Mouse (Mus musculus): ENCODE results near the gene Ptpa. TPM values are rescaled to one million over a fixed set of nuclear protein-coding genes. Genes with fewer than 3 reads are reported as not detected.

Gene Ptpa
- polyA plus RNA-seq, 1 experiment = 213 TPM

DNA sequence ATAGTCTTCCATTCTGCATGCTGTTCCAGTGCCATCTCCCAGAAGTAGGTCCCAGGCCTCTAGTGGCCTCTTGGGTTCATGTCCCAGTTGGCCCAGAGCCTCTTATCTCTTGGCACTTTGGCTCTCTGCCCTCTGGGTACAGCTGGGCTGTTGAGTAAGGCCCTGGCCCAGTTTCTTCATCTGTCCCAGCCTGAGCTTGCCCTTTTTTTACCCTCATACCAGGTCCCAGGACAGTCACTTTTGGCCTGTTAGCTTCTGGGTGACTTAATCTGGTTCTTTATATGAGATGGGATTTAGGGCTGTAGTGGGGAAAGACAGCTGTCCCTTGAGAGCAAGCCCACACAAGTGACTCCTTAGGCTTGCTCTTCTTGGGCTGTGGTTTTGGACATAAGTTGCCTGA is 13.3 kb downstream of the Ptpa start:
- TF ChIP-seq MYOD1 (IDR thresholded peaks at IDR 0.05; ENCODE audit: control insufficient read depth, insufficient read length, low read depth) (no peak), CTCF (IDR thresholded peaks at IDR 0.05; ENCODE audit: control insufficient read depth, insufficient read depth, insufficient read length) (no peak), FOSL1 (IDR thresholded peaks at IDR 0.05; ENCODE audit: insufficient read depth, low read length, poor library complexity, severe bottlenecking) (no peak), MYOG (IDR thresholded peaks at IDR 0.05; ENCODE audit: control insufficient read depth, extremely low read depth, insufficient read length) (no peak), MAX (IDR thresholded peaks at IDR 0.05) (no peak), USF1 (IDR thresholded peaks at IDR 0.05; ENCODE audit: low read depth) (no peak), CEBPB (IDR thresholded peaks at IDR 0.05; ENCODE audit: low read depth) (no peak)
- Histone ChIP-seq H3ac (ENCODE audit: control insufficient read depth, insufficient read length, low read depth) (no peak overlapping the region), H3K27me3 (ENCODE audit: control insufficient read depth, insufficient read depth, insufficient read length) (no peaks in the 10 kb centered on the region), H3K36me3 (ENCODE audit: control insufficient read depth, insufficient read depth) (peaks cover 75% of the 10 kb centered on the region), H3K79me3 (ENCODE audit: low read depth) (peaks cover 6% of the 10 kb centered on the region), H3K79me2 (ENCODE audit: control insufficient read depth, insufficient read depth) (peaks cover 20% of the 10 kb centered on the region), H3K4me3 (ENCODE audit: insufficient read depth, poor library complexity, severe bottlenecking) (no peak overlapping the region)

GRCm38 (mm10) chr2:30435326-30436155 is 19.7 kb downstream of the Ptpa start:
- H3K79me3 ChIP-seq (ENCODE audit: low read depth) = no peaks in the 10 kb centered on the region
- H3ac ChIP-seq (ENCODE audit: control insufficient read depth, insufficient read length, low read depth) = no peak overlapping the region
- H3K27me3 ChIP-seq (ENCODE audit: control insufficient read depth, insufficient read depth, insufficient read length) = no peaks in the 10 kb centered on the region
- TF ChIP-seq MYOG (IDR thresholded peaks at IDR 0.05; ENCODE audit: control insufficient read depth, extremely low read depth, insufficient read length) = no peak
- TF ChIP-seq MAX (IDR thresholded peaks at IDR 0.05) = peak; percentile 49
- TF ChIP-seq CTCF (IDR thresholded peaks at IDR 0.05; ENCODE audit: control insufficient read depth, insufficient read depth, insufficient read length) = peak; percentile 87
- TF ChIP-seq MYOD1 (IDR thresholded peaks at IDR 0.05; ENCODE audit: control insufficient read depth, insufficient read length, low read depth) = no peak
- no peaks in the 10 kb centered on the region for H3K79me2 ChIP-seq (ENCODE audit: control insufficient read depth, insufficient read depth)
- no peak overlapping the region for H3K4me3 ChIP-seq (ENCODE audit: insufficient read depth, poor library complexity, severe bottlenecking)
- H3K36me3 ChIP-seq (ENCODE audit: control insufficient read depth, insufficient read depth) = peaks cover 75% of the 10 kb centered on the region

GRCm38 (mm10) chr2:30436156-30436545 is 20.3 kb downstream of the Ptpa start:
- Histone ChIP-seq H3K79me2 (ENCODE audit: control insufficient read depth, insufficient read depth) (no peaks in the 10 kb centered on the region), H3K4me3 (ENCODE audit: insufficient read depth, poor library complexity, severe bottlenecking) (no peak overlapping the region), H3K36me3 (ENCODE audit: control insufficient read depth, insufficient read depth) (peaks cover 73% of the 10 kb centered on the region), H3K27me3 (ENCODE audit: control insufficient read depth, insufficient read depth, insufficient read length) (no peaks in the 10 kb centered on the region), H3ac (ENCODE audit: control insufficient read depth, insufficient read length, low read depth) (no peak overlapping the region), H3K79me3 (ENCODE audit: low read depth) (no peaks in the 10 kb centered on the region)
- TF ChIP-seq USF1 (IDR thresholded peaks at IDR 0.05; ENCODE audit: low read depth) (no peak), CEBPB (IDR thresholded peaks at IDR 0.05; ENCODE audit: low read depth) (no peak), MYOD1 (IDR thresholded peaks at IDR 0.05; ENCODE audit: control insufficient read depth, insufficient read length, low read depth) (no peak), MAX (IDR thresholded peaks at IDR 0.05) (peak; percentile 10), FOSL1 (IDR thresholded peaks at IDR 0.05; ENCODE audit: insufficient read depth, low read length, poor library complexity, severe bottlenecking) (no peak), MYOG (IDR thresholded peaks at IDR 0.05; ENCODE audit: control insufficient read depth, extremely low read depth, insufficient read length) (no peak), CTCF (IDR thresholded peaks at IDR 0.05; ENCODE audit: control insufficient read depth, insufficient read depth, insufficient read length) (peak; percentile 35)

- Histone ChIP-seq H3ac (ENCODE audit: control insufficient read depth, insufficient read length, low read depth) (no peak overlapping the region), H3K79me3 (ENCODE audit: low read depth) (no peaks in the 10 kb centered on the region), H3K27me3 (ENCODE audit: control insufficient read depth, insufficient read depth, insufficient read length) (no peaks in the 10 kb centered on the region), H3K36me3 (ENCODE audit: control insufficient read depth, insufficient read depth) (peaks cover 66% of the 10 kb centered on the region), H3K4me3 (ENCODE audit: insufficient read depth, poor library complexity, severe bottlenecking) (no peak overlapping the region), H3K79me2 (ENCODE audit: control insufficient read depth, insufficient read depth) (no peaks in the 10 kb centered on the region)
- TF ChIP-seq MYOD1 (IDR thresholded peaks at IDR 0.05; ENCODE audit: control insufficient read depth, insufficient read length, low read depth) (no peak), FOSL1 (IDR thresholded peaks at IDR 0.05; ENCODE audit: insufficient read depth, low read length, poor library complexity, severe bottlenecking) (no peak), MYOG (IDR thresholded peaks at IDR 0.05; ENCODE audit: control insufficient read depth, extremely low read depth, insufficient read length) (no peak), CTCF (IDR thresholded peaks at IDR 0.05; ENCODE audit: control insufficient read depth, insufficient read depth, insufficient read length) (no peak), CEBPB (IDR thresholded peaks at IDR 0.05; ENCODE audit: low read depth) (no peak), USF1 (IDR thresholded peaks at IDR 0.05; ENCODE audit: low read depth) (no peak), MAX (IDR thresholded peaks at IDR 0.05) (no peak)
These were observed 21.0 kb downstream of the Ptpa start for GRCm38 (mm10) chr2:30436809-30437208.

GRCm38 (mm10) chr2:30437791-30438190 is 22.0 kb downstream of the Ptpa start:
- H3ac ChIP-seq (ENCODE audit: control insufficient read depth, insufficient read length, low read depth) = no peak overlapping the region
- peaks cover 65% of the 10 kb centered on the region for H3K36me3 ChIP-seq (ENCODE audit: control insufficient read depth, insufficient read depth)
- TF ChIP-seq CTCF (IDR thresholded peaks at IDR 0.05; ENCODE audit: control insufficient read depth, insufficient read depth, insufficient read length) (no peak), MAX (IDR thresholded peaks at IDR 0.05) (no peak), CEBPB (IDR thresholded peaks at IDR 0.05; ENCODE audit: low read depth) (no peak), MYOD1 (IDR thresholded peaks at IDR 0.05; ENCODE audit: control insufficient read depth, insufficient read length, low read depth) (no peak), FOSL1 (IDR thresholded peaks at IDR 0.05; ENCODE audit: insufficient read depth, low read length, poor library complexity, severe bottlenecking) (no peak), USF1 (IDR thresholded peaks at IDR 0.05; ENCODE audit: low read depth) (no peak), MYOG (IDR thresholded peaks at IDR 0.05; ENCODE audit: control insufficient read depth, extremely low read depth, insufficient read length) (no peak)
- H3K4me3 ChIP-seq (ENCODE audit: insufficient read depth, poor library complexity, severe bottlenecking) = no peak overlapping the region
- H3K79me2 ChIP-seq (ENCODE audit: control insufficient read depth, insufficient read depth) = peaks cover 3% of the 10 kb centered on the region
- no peaks in the 10 kb centered on the region for H3K79me3 ChIP-seq (ENCODE audit: low read depth)
- no peaks in the 10 kb centered on the region for H3K27me3 ChIP-seq (ENCODE audit: control insufficient read depth, insufficient read depth, insufficient read length)

Data from C2C12 (cell line).